Mouse (Mus musculus) liver, embryonic 12.5 days (tissue): ENCODE results near the gene Mitd1. TPM values are rescaled to one million over a fixed set of nuclear protein-coding genes. Genes with fewer than 3 reads are reported as not detected.

ENCODE experiments used
- ATAC-seq: fragments of 200-750 bp; cut with Nextera tagmentation; 2 replicates; pipeline ENCODE4 v1.8.0; 2017; ENCODE audit warnings: moderate number of reproducible peaks, mild to moderate bottlenecking, moderate library complexity
- H3K27ac ChIP-seq: fragments of 300-500 bp; sonication (generic); 2 replicates; pipeline ENCODE4 v1.5.1; 2016; ENCODE audit warnings: mild to moderate bottlenecking
- H3K27me3 ChIP-seq: fragments of 300-500 bp; sonication (generic); replicated peaks from 2 replicates; pipeline ENCODE4 v1.6.1; 2016; ENCODE audit warnings: mild to moderate bottlenecking, moderate library complexity
- H3K36me3 ChIP-seq: fragments of 300-500 bp; sonication (generic); 2 replicates; pipeline ENCODE4 v1.6.1; 2016; ENCODE audit warnings: mild to moderate bottlenecking, moderate library complexity
- H3K4me1 ChIP-seq: fragments of 300-500 bp; sonication (generic); 2 replicates; pipeline ENCODE4 v1.6.1; 2016
- H3K4me2 ChIP-seq: fragments of 300-500 bp; sonication (generic); 2 replicates; pipeline ENCODE4 v1.6.1; 2016; ENCODE audit warnings: mild to moderate bottlenecking, moderate library complexity
- H3K4me3 ChIP-seq: fragments of 300-500 bp; sonication (generic); 2 replicates; pipeline ENCODE4 v1.5.1; 2016; ENCODE audit warnings: mild to moderate bottlenecking, moderate library complexity
- H3K9ac ChIP-seq: fragments of 300-500 bp; sonication (generic); 2 replicates; pipeline ENCODE4 v1.6.1; 2016; ENCODE audit warnings: mild to moderate bottlenecking, moderate library complexity
- H3K9me3 ChIP-seq: fragments of 300-500 bp; sonication (generic); replicated peaks from 2 replicates; pipeline ENCODE4 v1.6.1; 2016; ENCODE audit warnings: mild to moderate bottlenecking, moderate library complexity
- WGBS: fragments of 180-500 bp; shearing (Covaris S2); methylation state at CpG from one replicate; pipeline ENCODE4 v1.1.7; 2016; ENCODE audit not compliant: insufficient replicate concordance; 5-methylcytosine and 5-hydroxymethylcytosine counted together
- polyA plus RNA-seq: library from polyadenylated mRNA; unstranded; fragments of >200 nt; fragmentation: Nextera tagmentation; extraction: Ambion mirVana; gene quantifications from 2 replicates; pipeline ENCODE4 v1.2.1, GENCODE M21; 2016

Gene Mitd1
- polyA plus RNA-seq, 1 experiment from 2014 or later = 22.3 TPM

DNA sequence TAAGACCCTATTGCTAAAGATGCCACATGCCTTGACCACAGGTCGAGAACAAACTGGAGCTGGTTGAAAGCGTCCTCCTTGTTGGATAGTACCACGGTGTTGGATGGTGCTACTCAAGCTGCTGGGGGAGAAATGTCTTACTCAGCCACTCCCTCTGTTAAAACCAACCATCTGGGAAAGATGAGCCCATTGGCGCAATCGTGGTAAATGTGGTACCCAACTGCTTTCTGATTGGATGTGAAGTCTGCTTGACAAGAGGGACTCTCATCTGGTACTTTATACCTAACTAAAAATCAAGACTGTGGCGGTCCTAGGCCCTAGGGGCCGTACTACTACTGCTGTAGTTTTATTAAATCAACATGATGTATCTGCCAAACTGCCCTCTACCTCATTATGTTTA, 1.0 kb downstream of the Mitd1 start:
- Histone ChIP-seq H3K4me1 (peaks cover 60% of the 10 kb centered on the region), H3K4me2 (peak overlapping the region; percentile 87), H3K9me3 (no peaks in the 10 kb centered on the region), H3K36me3 (peaks cover 35% of the 10 kb centered on the region), H3K9ac (peak overlapping the region; percentile 78), H3K27ac (peak overlapping the region; percentile 89; the same call in 1 of the 2 replicates), H3K4me3 (peak overlapping the region; percentile 81), H3K27me3 (no peaks in the 10 kb centered on the region)
- no peak for ATAC-seq
- WGBS = 76% methylated on average over 7 of the region's 7 CpGs

DNA sequence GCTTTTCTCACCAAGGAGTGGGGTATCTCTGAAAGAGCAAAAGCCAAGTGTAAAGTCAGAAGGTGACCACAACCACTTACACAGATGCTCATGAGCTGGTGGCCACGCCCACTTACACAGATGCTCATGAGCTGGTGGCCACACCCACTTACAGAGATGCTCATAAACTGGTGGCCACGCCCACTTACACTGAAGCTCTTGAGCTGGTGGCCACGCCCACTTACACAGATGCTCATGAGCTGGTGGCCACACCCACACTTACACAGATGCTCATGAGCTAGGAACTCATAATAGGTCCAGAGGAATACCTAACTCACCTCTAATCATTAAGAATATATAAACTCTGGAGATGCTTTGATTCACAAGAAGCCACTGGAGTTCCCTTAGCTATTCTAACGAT, 5.8 kb downstream of the Mitd1 start:
- Histone ChIP-seq H3K4me1 (peaks cover 41% of the 10 kb centered on the region), H3K4me2 (no peak overlapping the region), H3K27me3 (no peaks in the 10 kb centered on the region), H3K27ac (no peak overlapping the region), H3K9me3 (no peaks in the 10 kb centered on the region), H3K4me3 (no peak overlapping the region), H3K36me3 (peaks cover 64% of the 10 kb centered on the region), H3K9ac (no peak overlapping the region)
- peak; percentile 42; the same call in 1 of the 2 replicates for ATAC-seq
- 47% methylated on average over 4 of the region's 4 CpGs for WGBS

GRCm38 (mm10) chr1:37883411-37883810, 6.8 kb downstream of the Mitd1 start:
- Histone ChIP-seq H3K9ac (no peak overlapping the region), H3K27ac (no peak overlapping the region), H3K36me3 (peaks cover 73% of the 10 kb centered on the region), H3K4me1 (peaks cover 31% of the 10 kb centered on the region), H3K4me3 (no peak overlapping the region), H3K27me3 (no peaks in the 10 kb centered on the region), H3K9me3 (no peaks in the 10 kb centered on the region), H3K4me2 (no peak overlapping the region)
- WGBS = 85% methylated on average over 4 of the region's 4 CpGs
- ATAC-seq = no peak

DNA sequence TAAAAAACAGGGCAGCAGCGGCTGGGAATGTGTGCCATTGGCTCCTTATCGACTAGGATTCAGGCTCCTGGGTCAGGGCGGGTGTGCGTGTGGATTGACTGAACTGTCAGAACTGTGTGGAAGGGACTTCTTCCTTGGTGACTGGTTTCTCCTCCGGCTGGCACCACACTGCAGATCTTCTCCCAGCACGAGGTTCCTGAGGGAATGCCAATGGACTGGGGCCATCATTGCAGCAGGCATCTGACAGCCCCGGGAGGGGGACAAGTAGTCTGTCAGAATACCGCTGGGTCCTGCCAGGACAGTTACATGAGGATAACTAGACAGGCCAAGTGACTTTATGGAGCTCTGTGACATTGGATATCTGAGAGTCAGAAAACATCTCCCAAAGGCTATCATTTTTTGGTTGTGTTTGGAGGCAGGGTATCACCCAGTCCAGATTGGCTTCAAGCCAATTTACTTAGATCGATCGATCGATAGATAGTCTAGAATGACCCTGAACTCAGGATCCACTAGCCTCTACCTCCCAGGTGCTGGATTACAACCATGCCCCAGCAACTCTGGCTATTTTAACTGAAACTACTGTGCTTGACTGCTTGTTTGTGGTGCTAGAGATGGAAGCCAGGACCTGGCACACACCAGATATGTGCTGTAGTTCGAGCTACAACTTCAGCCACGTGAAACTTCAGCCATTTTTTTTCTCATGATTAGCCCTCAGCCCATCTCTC, 12.3 kb downstream of the Mitd1 start:
- Histone ChIP-seq H3K27me3 (no peaks in the 10 kb centered on the region), H3K4me3 (no peak overlapping the region), H3K4me2 (no peak overlapping the region), H3K9ac (no peak overlapping the region), H3K36me3 (peaks cover 85% of the 10 kb centered on the region), H3K27ac (no peak overlapping the region), H3K9me3 (peaks cover 9% of the 10 kb centered on the region; the same call in 1 of the 2 replicates), H3K4me1 (peaks cover 6% of the 10 kb centered on the region)
- no peak for ATAC-seq
- 86% methylated on average over 13 of the region's 13 CpGs for WGBS

DNA sequence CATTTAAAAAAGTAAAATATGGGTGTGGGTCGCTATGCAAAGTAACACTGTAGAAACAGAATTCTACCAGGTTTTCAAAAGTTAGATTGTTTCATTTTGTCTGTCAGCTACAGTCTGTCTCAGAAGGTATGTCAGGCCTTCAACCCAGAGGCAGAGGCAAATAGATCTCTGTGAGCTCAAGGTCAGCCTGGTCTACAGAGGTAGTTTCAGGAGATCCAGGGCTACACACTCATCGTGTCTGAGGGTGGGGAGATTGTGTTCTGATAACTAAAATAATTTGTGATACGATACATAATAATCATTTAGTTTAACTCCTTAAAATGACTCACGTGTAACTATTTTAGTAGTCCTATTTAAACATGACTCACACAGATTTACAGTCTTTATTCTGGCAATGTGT, 17.1 kb downstream of the Mitd1 start:
- Histone ChIP-seq H3K9me3 (peaks cover 9% of the 10 kb centered on the region; the same call in 1 of the 2 replicates), H3K27me3 (no peaks in the 10 kb centered on the region; the same call in 1 of the 2 replicates), H3K36me3 (peaks cover 39% of the 10 kb centered on the region), H3K9ac (peak overlapping the region; percentile 67; the same call in 1 of the 2 replicates), H3K4me2 (peak overlapping the region; percentile 84), H3K4me3 (peak overlapping the region; percentile 67), H3K27ac (no peak overlapping the region), H3K4me1 (peaks cover 42% of the 10 kb centered on the region)
- no peak for ATAC-seq
- WGBS = 75% methylated on average over 4 of the region's 4 CpGs

DNA sequence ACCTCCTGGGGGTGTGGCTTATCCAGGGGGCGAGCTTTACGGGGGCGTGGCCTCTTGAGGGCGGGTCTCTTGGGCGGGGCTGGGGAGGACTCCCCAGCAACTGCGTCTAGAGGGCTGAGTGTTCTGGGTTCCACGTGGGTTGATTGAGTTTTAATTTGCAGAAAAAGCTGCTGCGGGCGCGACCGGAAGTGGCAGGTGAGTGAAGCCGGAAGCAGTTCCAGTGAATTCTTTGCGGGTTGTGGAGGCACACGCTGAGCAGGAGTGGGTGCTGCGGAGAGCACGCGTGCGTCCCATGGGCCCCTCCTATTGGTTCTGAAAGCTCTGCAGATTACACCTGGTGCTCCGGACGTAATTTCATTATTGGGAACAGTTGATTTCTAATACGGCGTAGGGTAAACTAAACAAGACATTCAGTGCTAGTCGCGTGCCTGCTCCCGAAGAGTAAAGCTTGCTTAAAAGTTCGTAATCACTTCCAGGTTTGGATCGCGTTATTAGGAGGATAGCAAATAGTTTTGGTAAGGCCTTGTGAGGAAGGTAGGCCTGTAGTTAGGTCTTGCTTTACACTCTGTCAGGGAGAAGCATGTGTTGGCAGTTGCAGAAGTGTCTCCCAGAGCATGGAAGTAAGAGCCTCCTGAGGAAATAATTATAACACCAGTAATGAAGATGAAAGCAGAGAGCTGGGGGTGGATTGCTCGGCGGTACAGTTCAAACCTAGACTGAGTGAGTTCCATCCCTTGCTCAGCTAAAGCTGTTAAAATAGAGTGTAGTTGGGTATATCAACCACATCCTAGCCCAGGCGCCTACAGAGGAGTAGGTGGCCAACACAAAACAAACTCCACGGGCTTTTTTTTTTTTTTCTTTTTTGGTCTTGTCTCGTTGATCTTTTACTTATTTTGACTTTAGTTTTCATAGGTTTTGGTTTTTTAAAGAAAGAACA, 17.8 kb downstream of the Mitd1 start:
- peaks cover 42% of the 10 kb centered on the region for H3K4me1 ChIP-seq
- peak overlapping the region; percentile 67 for H3K4me3 ChIP-seq
- H3K27ac ChIP-seq = peak overlapping the region; percentile 76
- peaks cover 32% of the 10 kb centered on the region for H3K36me3 ChIP-seq
- peak; percentile 88 for ATAC-seq
- peak overlapping the region; percentile 67 for H3K9ac ChIP-seq
- 4% methylated on average over 33 of the region's 33 CpGs for WGBS
- peak overlapping the region; percentile 84 for H3K4me2 ChIP-seq
- H3K27me3 ChIP-seq = no peaks in the 10 kb centered on the region; the same call in 1 of the 2 replicates
- H3K9me3 ChIP-seq = peaks cover 9% of the 10 kb centered on the region; the same call in 1 of the 2 replicates

- WGBS = 11% methylated on average over 7 of the region's 7 CpGs
- peaks cover 25% of the 10 kb centered on the region for H3K36me3 ChIP-seq
- H3K27me3 ChIP-seq = no peaks in the 10 kb centered on the region; the same call in 1 of the 2 replicates
- H3K4me1 ChIP-seq = peaks cover 42% of the 10 kb centered on the region
- peak within 1 kb of the TSS; percentile 76 for H3K27ac ChIP-seq
- peak within 1 kb of the TSS; percentile 67 for H3K4me3 ChIP-seq
- H3K9me3 ChIP-seq = peaks cover 9% of the 10 kb centered on the region; the same call in 1 of the 2 replicates
- ATAC-seq = peak; percentile 62
- H3K9ac ChIP-seq = peak within 1 kb of the TSS; percentile 67
- peak within 1 kb of the TSS; percentile 84 for H3K4me2 ChIP-seq
Measured at GRCm38 (mm10) chr1:37871704-37872103, 18.5 kb downstream of the Mitd1 start, which contains the start of gene Lipt1. Gene Lipt1 (plus strand): TSS chr1:37871738.

DNA sequence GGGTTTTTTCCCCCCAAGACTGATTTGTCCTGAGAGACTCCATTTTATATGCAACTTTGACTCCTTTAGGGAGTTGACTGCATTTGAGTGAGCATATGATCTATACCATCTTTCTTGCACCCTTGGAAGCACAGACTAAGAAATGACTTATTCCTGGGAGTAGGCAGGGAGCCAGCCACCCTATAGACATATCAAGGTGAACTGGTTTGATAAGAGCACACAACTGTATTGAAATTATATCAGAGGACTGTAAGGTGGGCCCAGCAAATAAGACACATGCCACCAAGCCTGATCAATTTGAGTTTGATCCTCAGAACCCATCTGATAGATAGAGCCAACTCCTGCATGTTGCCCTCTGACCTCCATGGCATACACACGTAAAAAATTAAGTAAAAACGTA, 20.8 kb downstream of the Mitd1 start:
- 31% methylated on average over 2 of the region's 2 CpGs for WGBS

DNA sequence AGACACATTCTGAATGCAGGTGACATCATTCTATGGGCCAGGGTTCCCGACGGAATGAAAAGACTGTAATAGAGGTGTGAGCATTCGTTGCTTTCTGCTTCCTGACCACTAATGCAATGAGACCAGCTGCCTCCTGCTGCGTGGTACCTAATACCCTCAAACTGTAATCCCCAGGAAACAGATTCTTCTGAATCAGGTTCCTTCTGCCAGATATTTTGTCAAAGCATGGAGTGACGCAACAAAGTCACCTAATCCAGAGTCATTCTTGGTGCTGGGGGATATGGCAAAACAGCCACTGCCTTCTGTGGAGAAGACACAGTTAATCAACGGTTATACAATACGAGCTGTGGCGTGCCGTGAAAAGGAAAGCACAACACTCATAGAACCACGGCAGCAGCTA, 21.6 kb downstream of the Mitd1 start:
- Histone ChIP-seq H3K36me3 (no peaks in the 10 kb centered on the region), H3K4me3 (no peak overlapping the region), H3K4me2 (no peak overlapping the region), H3K9ac (no peak overlapping the region), H3K27me3 (no peaks in the 10 kb centered on the region; the same call in 1 of the 2 replicates), H3K27ac (no peak overlapping the region), H3K4me1 (peaks cover 59% of the 10 kb centered on the region), H3K9me3 (no peaks in the 10 kb centered on the region)
- WGBS = 52% methylated on average over 10 of the region's 10 CpGs
- ATAC-seq = no peak

More for the DNA sequence above, 20.8 kb downstream of the Mitd1 start:
- Histone ChIP-seq H3K36me3 (peaks cover 4% of the 10 kb centered on the region; the same call in 1 of the 2 replicates), H3K4me2 (no peak overlapping the region), H3K27me3 (no peaks in the 10 kb centered on the region; the same call in 1 of the 2 replicates), H3K27ac (peak overlapping the region; percentile 28; the same call in 1 of the 2 replicates), H3K4me1 (peaks cover 53% of the 10 kb centered on the region), H3K4me3 (no peak overlapping the region), H3K9me3 (no peaks in the 10 kb centered on the region), H3K9ac (no peak overlapping the region)
- ATAC-seq = no peak

DNA sequence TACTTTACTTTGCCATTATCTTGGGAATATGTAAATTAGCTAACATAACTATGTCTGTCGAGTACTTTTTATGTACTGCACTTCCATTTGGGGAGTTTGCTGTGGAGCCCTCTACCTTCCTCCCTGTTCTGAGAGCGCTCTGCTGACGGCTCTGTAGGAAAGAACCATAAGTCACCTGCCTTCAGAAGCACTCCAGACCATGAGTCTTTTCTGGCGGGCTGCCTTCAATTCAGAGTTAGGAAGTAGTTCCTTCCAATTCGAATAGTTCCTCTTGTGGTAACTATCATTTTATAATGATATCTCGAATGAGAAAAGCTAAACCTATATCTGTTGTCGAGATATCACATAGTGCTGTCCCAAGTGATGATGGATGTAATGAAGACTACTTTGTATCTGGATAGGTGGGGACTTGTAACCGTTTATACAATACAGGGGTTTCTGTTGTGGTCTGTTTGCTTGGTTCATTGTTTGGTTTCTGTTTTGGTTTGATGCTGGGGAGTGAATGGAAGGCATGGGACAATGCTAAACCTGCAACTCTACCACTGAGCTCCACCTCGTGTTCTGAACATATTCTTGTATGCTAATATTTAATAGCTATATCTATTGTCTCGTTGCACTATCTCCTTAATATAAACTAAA, 22.4 kb downstream of the Mitd1 start:
- H3K27ac ChIP-seq = no peak overlapping the region
- no peak overlapping the region for H3K4me3 ChIP-seq
- WGBS = 51% methylated on average over 10 of the region's 10 CpGs
- H3K27me3 ChIP-seq = no peaks in the 10 kb centered on the region; the same call in 1 of the 2 replicates
- peaks cover 52% of the 10 kb centered on the region for H3K4me1 ChIP-seq
- no peak for ATAC-seq
- no peak overlapping the region for H3K4me2 ChIP-seq
- H3K9me3 ChIP-seq = no peaks in the 10 kb centered on the region
- H3K9ac ChIP-seq = no peak overlapping the region
- H3K36me3 ChIP-seq = no peaks in the 10 kb centered on the region

GRCm38 (mm10) chr1:37867056-37867455, 23.2 kb downstream of the Mitd1 start:
- H3K27ac ChIP-seq = no peak overlapping the region
- H3K4me3 ChIP-seq = no peak overlapping the region
- H3K4me2 ChIP-seq = no peak overlapping the region
- 55% methylated on average over 1 of the region's 1 CpGs for WGBS
- H3K4me1 ChIP-seq = peaks cover 46% of the 10 kb centered on the region
- H3K36me3 ChIP-seq = no peaks in the 10 kb centered on the region
- H3K9ac ChIP-seq = no peak overlapping the region
- no peaks in the 10 kb centered on the region; the same call in 1 of the 2 replicates for H3K27me3 ChIP-seq
- no peaks in the 10 kb centered on the region for H3K9me3 ChIP-seq
- no peak for ATAC-seq
